Mouse (Mus musculus): ENCODE results near the gene Gm42906. TPM values are rescaled to one million over a fixed set of nuclear protein-coding genes. Genes with fewer than 3 reads are reported as not detected.

Gene Gm42906
- polyA plus RNA-seq (2012; rRNA removed): not detected in 2 replicates

DNA sequence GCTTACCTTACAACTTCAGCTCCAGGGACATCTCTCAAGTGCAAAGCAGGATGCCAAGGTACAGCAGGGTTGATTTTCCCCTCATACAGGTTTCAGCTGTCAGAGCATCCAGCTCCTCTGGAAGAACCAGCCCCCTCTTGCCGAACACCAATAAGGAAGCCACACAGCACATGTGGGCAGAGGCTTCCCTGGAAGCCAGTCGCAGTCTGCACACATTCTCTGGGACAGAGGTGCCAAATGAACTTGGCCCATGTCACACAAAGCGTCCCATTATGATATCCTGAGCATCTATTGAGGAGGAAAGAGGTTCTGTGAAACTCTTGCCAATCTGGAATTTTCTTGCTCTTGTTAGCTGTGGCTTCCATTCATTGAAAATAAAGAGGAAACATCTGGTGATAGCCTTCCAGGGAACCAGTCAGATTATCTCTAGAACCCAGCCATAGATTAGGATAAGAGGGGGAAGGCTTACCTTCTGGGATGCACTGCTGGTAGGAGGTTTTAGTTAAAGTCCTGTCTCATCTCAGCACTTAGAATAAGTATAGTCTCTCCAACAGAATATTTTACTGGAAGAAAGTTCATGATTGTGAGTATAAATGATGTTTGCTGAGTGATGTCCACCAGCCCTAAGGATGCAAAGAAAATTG is at the start of gene Gm42906:
TSS of gene Gm42906 (minus strand) at position 51 of the 644 bp plus-strand sequence.

DNA sequence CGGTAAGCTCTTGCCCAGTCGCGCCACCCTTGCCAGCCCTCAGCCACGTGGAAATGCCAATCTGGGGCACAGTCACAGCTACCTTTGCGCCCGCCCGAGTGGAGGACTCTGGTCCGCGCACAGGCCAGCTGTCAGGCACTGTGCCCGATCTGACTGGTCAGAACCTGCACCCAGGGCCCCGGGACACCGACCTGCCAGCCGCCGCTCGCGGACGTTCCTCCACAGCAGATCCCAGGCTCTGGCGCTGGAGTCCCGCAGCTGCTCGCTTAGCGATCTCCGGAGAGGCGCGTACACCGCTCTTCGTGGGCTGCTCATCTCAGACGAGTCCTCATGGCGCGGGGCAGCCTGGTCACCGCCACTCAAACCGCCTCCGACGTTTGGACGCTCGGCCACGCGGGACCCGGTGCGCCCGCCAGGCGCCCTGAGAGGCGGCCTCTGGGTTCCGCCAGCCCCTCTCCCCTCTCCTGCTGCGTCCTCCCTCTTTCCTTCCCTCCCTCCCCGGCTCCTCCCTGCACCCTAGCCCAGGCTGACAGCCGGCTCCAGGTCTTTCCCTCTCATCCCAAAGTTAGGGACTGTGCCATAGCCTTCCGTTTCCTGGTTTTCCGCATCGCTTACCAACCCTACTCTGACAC is 194.4 kb downstream of the Gm42906 start, which contains the start of gene Stard13:
TSS of gene Stard13 (minus strand) at position 437 of the 632 bp plus-strand sequence.

Other genes starting within 250 kb of the Gm42906 start
- 0.99 and 1.1 TPM in 2 replicates for gene Stard13, start 194.3 kb downstream of the Gm42906 start, polyA plus RNA-seq (2012; rRNA removed)
- 0.02 TPM in 2 replicates for gene Vmn2r18, start 177.9 kb upstream of the Gm42906 start, polyA plus RNA-seq (2012; rRNA removed)
- 30.9 and 37.0 TPM in 2 replicates for gene Rfc3, start 223.1 kb upstream of the Gm42906 start, polyA plus RNA-seq (2012; rRNA removed)

All from liver, embryonic 14 days (tissue).